Mouse (Mus musculus) bone marrow, adult 2 months (tissue): ENCODE data around the gene Ptges.

Source experiments
- CTCF ChIP-seq: fragments of 200-500 bp; IDR thresholded peaks from 2 replicates; pipeline ENCODE4 v1.5.1; 2011; ENCODE audit warnings: low read length, control low read depth; ENCODE audit not compliant: control insufficient read depth, insufficient read depth
- POLR2A ChIP-seq: fragments of 200-500 bp; IDR thresholded peaks from 2 replicates; pipeline ENCODE4 v1.6.1; 2011; ENCODE audit warnings: low read depth, mild to moderate bottlenecking, control low read depth, low read length, borderline replicate concordance; ENCODE audit not compliant: control insufficient read depth

DNA sequence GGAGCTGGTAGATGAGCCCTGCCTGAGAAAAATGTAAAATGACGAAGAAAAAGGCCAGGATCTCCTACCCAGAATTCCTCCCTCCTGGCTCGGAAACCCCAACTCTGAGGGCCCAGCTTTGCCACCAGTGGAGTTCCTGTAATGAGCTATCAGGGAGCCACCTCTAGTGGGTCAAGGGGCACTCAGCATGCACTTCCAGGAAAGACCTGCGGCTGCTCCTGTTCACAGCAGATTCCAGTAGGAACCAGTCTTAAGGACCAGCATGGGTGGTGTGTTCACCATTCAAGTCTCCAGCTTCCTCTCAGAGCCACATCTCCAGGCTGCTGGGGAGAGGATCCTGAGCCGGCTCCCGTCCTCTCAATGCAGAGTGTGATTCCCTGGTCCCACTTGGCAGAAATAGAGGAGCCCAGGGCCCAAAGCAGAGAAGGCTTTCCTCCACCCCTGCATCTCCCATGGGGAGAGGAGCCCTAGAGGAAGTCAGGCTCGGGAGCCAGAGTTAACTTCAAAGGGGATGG is 28.0 kb downstream of the Ptges start:
- TF ChIP-seq CTCF, result no peak
- TF ChIP-seq POLR2A, result no peak
